Mouse (Mus musculus) monocyte, adult 5-6 weeks (primary cell): ENCODE measurements around the gene Plxdc1. TPM values are rescaled to one million over a fixed set of nuclear protein-coding genes. Genes with fewer than 3 reads are reported as not detected.

Experiments used
- ATAC-seq: fragments of 153-309, 156-312 bp; replicated peaks from 2 replicates; pipeline ENCODE4 v1.8.0; 2017; ENCODE audit warnings: mild to moderate bottlenecking; ENCODE audit not compliant: low TSS enrichment, insufficient number of reproducible peaks, severe bottlenecking, poor library complexity, low FRiP score
- total RNA-seq: library from RNA; stranded (forward); fragments of 200-1000, 200-491, 200-594 nt; gene quantifications from 3 replicates; pipeline ENCODE4 v1.2.3, GENCODE M21; 2017

The Plxdc1 gene
- total RNA-seq, 1 experiment from 2014 or later: 2.4 TPM

- ATAC-seq: no peak
Observed at GRCm38 (mm10) chr11:97971232-97971631, 15.0 kb downstream of the Plxdc1 start.

GRCm38 (mm10) chr11:97970771-97971170 lies 15.5 kb downstream of the Plxdc1 start:
- ATAC-seq: no peak

GRCm38 (mm10) chr11:97968385-97968784 lies 17.9 kb downstream of the Plxdc1 start:
- ATAC-seq: no peak

GRCm38 (mm10) chr11:97967114-97967513 lies 19.1 kb downstream of the Plxdc1 start:
- ATAC-seq: no peak

- no peak; the same call in 1 of the 2 replicates for ATAC-seq
Observed at GRCm38 (mm10) chr11:97960907-97961306, 25.3 kb downstream of the Plxdc1 start.

GRCm38 (mm10) chr11:97959300-97959680 lies 27.0 kb downstream of the Plxdc1 start:
- no peak for ATAC-seq

- no peak for ATAC-seq
Observed at GRCm38 (mm10) chr11:97958641-97959299, 27.5 kb downstream of the Plxdc1 start.

GRCm38 (mm10) chr11:97956905-97957560 lies 29.2 kb downstream of the Plxdc1 start:
- no peak for ATAC-seq

GRCm38 (mm10) chr11:97955915-97956314 lies 30.3 kb downstream of the Plxdc1 start:
- no peak for ATAC-seq

GRCm38 (mm10) chr11:97955146-97955902 lies 30.9 kb downstream of the Plxdc1 start:
- ATAC-seq: no peak; the same call in 1 of the 2 replicates

GRCm38 (mm10) chr11:97954469-97955141 lies 31.6 kb downstream of the Plxdc1 start:
- ATAC-seq: no peak

- ATAC-seq: no peak
Observed at GRCm38 (mm10) chr11:97953939-97954275, 32.3 kb downstream of the Plxdc1 start.

- no peak for ATAC-seq
Observed at GRCm38 (mm10) chr11:97953179-97953938, 32.9 kb downstream of the Plxdc1 start.

GRCm38 (mm10) chr11:97952367-97953006 lies 33.8 kb downstream of the Plxdc1 start:
- ATAC-seq: no peak

GRCm38 (mm10) chr11:97949703-97950475 lies 36.4 kb downstream of the Plxdc1 start:
- no peak for ATAC-seq

- ATAC-seq: no peak
Observed at GRCm38 (mm10) chr11:97947426-97947825, 38.8 kb downstream of the Plxdc1 start.

- ATAC-seq: peak; percentile 88
Observed at GRCm38 (mm10) chr11:97945738-97946289, 40.4 kb downstream of the Plxdc1 start.
